Mouse (Mus musculus) cerebellum, postnatal 25 days (tissue): ENCODE data around the gene Trp63.

ENCODE experiments used
- DNase-seq, 2 experiments: peaks; one replicate each; pipeline ENCODE4 v3.0.0; 2021; ENCODE audit warnings: mixed read lengths in 2 of 2

Gene Trp63

GRCm38 (mm10) chr16:25784246-25784645 lies 100.7 kb downstream of the Trp63 start:
- DNase-seq = no peak

GRCm38 (mm10) chr16:25786457-25786856 lies 102.9 kb downstream of the Trp63 start:
- no peak for DNase-seq

- DNase-seq = no peak
Measured at GRCm38 (mm10) chr16:25792640-25793266, 109.2 kb downstream of the Trp63 start.

- DNase-seq = no peak
Measured at GRCm38 (mm10) chr16:25797732-25798294, 114.2 kb downstream of the Trp63 start.

GRCm38 (mm10) chr16:25799618-25800017 lies 116.1 kb downstream of the Trp63 start:
- no peak for DNase-seq

GRCm38 (mm10) chr16:25804955-25805354 lies 121.4 kb downstream of the Trp63 start:
- no peak for DNase-seq

GRCm38 (mm10) chr16:25807116-25807515 lies 123.6 kb downstream of the Trp63 start:
- no peak for DNase-seq

GRCm38 (mm10) chr16:25817753-25818624 lies 134.4 kb downstream of the Trp63 start:
- no peak for DNase-seq

- DNase-seq = no peak
Measured at GRCm38 (mm10) chr16:25826016-25826415, 142.5 kb downstream of the Trp63 start.

- no peak for DNase-seq
Measured at GRCm38 (mm10) chr16:25832576-25832975, 149.0 kb downstream of the Trp63 start.

GRCm38 (mm10) chr16:25835301-25835700 lies 151.7 kb downstream of the Trp63 start:
- DNase-seq = no peak

GRCm38 (mm10) chr16:25835723-25836122 lies 152.2 kb downstream of the Trp63 start:
- no peak for DNase-seq

GRCm38 (mm10) chr16:25842996-25843395 lies 159.4 kb downstream of the Trp63 start:
- no peak for DNase-seq

- DNase-seq = no peak
Measured at GRCm38 (mm10) chr16:25843625-25844024, 160.1 kb downstream of the Trp63 start.

GRCm38 (mm10) chr16:25846611-25847010 lies 163.0 kb downstream of the Trp63 start:
- no peak for DNase-seq

GRCm38 (mm10) chr16:25848474-25848873 lies 164.9 kb downstream of the Trp63 start:
- no peak for DNase-seq

GRCm38 (mm10) chr16:25849593-25850464 lies 166.3 kb downstream of the Trp63 start:
- no peak for DNase-seq

- no peak for DNase-seq
Measured at GRCm38 (mm10) chr16:25860731-25861505, 177.4 kb downstream of the Trp63 start.

- no peak for DNase-seq
Measured at GRCm38 (mm10) chr16:25865096-25865869, 181.7 kb downstream of the Trp63 start.

GRCm38 (mm10) chr16:25871503-25871902 lies 187.9 kb downstream of the Trp63 start:
- DNase-seq = no peak

GRCm38 (mm10) chr16:25875681-25876080 lies 192.1 kb downstream of the Trp63 start:
- no peak for DNase-seq
